Mouse (Mus musculus): ENCODE data around the gene AC153137.1. TPM values are rescaled to one million over a fixed set of nuclear protein-coding genes. Genes with fewer than 3 reads are reported as not detected.

Gene AC153137.1
- total RNA-seq, 2 experiments from 2014 or later, result not detected

Other genes with a start within 250 kb of the AC153137.1 start
- 10 to 100 TPM; 37.1 to 37.3 TPM for gene Phf3, start 104.0 kb downstream of the AC153137.1 start, total RNA-seq (2021)
- gene Lgsn, start 198.4 kb upstream of the AC153137.1 start, total RNA-seq (2021), result not detected
- gene 4931428L18Rik, start 244.7 kb upstream of the AC153137.1 start, total RNA-seq (2021), result not detected
- gene Pih1d3, start 244.9 kb upstream of the AC153137.1 start, total RNA-seq (2021), result not detected

All from heart, adult 18-20 months (tissue).